Mouse (Mus musculus) embryonic facial prominence, embryonic 10.5 days (tissue): Measurements from ENCODE around the gene Klf12. TPM values are rescaled to one million over a fixed set of nuclear protein-coding genes. Genes with fewer than 3 reads are reported as not detected.
A peak's percentile ranks its signal among the peaks of the same experiment; 100 is the strongest.

ENCODE experiments used
- DNase-seq: peaks from one replicate; pipeline ENCODE4 v3.0.0-alpha.2; 2017; ENCODE audit warnings: low spot score
- H3K27ac ChIP-seq: fragments of 300-500 bp; sonication (generic); replicated peaks from 2 replicates; pipeline ENCODE4 v1.5.1; 2016; ENCODE audit warnings: mild to moderate bottlenecking
- H3K27me3 ChIP-seq: fragments of 300-500 bp; sonication (generic); replicated peaks from 2 replicates; pipeline ENCODE4 v1.6.1; 2016; ENCODE audit warnings: low read depth, mild to moderate bottlenecking; ENCODE audit not compliant: poor library complexity, severe bottlenecking
- H3K36me3 ChIP-seq: fragments of 300-500 bp; sonication (generic); replicated peaks from 2 replicates; pipeline ENCODE4 v1.6.1; 2016; ENCODE audit warnings: mild to moderate bottlenecking, moderate library complexity
- H3K4me1 ChIP-seq: fragments of 300-500 bp; sonication (generic); 2 replicates; pipeline ENCODE4 v1.6.1; 2016
- H3K4me3 ChIP-seq: fragments of 300-500 bp; sonication (generic); 2 replicates; pipeline ENCODE4 v1.5.1; 2016; ENCODE audit warnings: mild to moderate bottlenecking, moderate library complexity
- H3K9me3 ChIP-seq: fragments of 300-500 bp; sonication (generic); 2 replicates; pipeline ENCODE4 v1.6.1; 2016; ENCODE audit warnings: mild to moderate bottlenecking
- WGBS: fragments of 180-500 bp; shearing (Covaris S2); methylation state at CpG from one replicate; pipeline ENCODE4 v1.1.7; 2016; 5-methylcytosine and 5-hydroxymethylcytosine counted together
- polyA plus RNA-seq: library from polyadenylated mRNA; unstranded; fragments of >200 nt; fragmentation: Nextera tagmentation; extraction: Ambion mirVana; gene quantifications from 2 replicates; pipeline ENCODE4 v1.2.1, GENCODE M21; 2016

The Klf12 gene
- polyA plus RNA-seq, 1 experiment from 2014 or later, result 20.3 TPM

- 93% methylated on average over 6 of the region's 6 CpGs for WGBS
- 0 out of 2 replicates have a peak, but pooled peaks cover 2% of the 10 kb centered on the region for H3K36me3 ChIP-seq
- no peak overlapping the region for H3K27ac ChIP-seq
- H3K9me3 ChIP-seq, result no peaks in the 10 kb centered on the region
- H3K4me3 ChIP-seq, result no peak overlapping the region
- no peak for DNase-seq
- peaks cover 18% of the 10 kb centered on the region for H3K4me1 ChIP-seq
- H3K27me3 ChIP-seq, result no peaks in the 10 kb centered on the region
Measured at GRCm38 (mm10) chr14:100227717-100228116, 56.8 kb downstream of the Klf12 start.

DNA sequence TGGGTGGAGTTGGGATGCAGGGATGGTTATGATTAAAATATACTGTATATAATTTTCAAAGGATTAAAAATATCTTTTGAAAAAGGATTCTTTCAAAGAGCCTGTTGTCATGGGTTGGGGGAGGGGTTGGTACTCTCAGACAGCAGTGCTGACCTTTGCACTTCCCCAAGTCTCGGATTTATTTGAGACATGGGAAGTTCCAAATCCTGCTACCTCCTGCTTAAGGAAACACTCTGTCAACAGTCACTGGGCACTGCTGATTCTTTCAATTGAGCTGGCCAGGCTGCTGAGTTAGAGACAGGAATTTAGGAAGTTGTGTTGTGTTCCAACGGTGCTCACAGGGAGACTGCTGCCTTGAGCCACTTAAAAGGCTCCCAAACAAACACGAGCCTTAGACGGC, 60.3 kb downstream of the Klf12 start:
- Histone ChIP-seq H3K4me1 (peaks cover 28% of the 10 kb centered on the region), H3K27me3 (no peaks in the 10 kb centered on the region), H3K36me3 (0 out of 2 replicates have a peak, but pooled peaks cover 2% of the 10 kb centered on the region), H3K27ac (no peak overlapping the region), H3K9me3 (no peaks in the 10 kb centered on the region), H3K4me3 (no peak overlapping the region)
- DNase-seq, result no peak
- WGBS, result 39% methylated on average over 4 of the region's 4 CpGs

DNA sequence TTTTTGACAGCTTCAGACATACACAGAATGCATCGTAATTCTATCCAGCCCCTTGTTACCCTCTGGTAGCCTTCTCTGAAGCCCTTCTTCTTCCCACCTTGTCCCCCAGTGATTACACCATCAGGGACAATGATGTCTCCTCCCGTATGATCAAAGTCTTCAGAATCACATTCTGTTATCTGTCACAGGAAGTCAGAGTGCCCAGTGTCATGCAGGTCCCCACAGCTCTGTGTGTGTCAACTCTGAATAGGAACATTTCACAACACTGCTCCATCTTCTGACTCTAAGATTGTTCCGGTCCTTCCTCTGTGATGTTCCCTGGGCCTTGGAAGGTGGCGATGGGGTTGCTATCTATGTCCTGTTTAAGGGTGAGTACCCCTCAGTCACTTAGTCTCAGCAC, 62.2 kb downstream of the Klf12 start:
- Histone ChIP-seq H3K9me3 (no peaks in the 10 kb centered on the region), H3K27ac (no peak overlapping the region), H3K4me3 (no peak overlapping the region), H3K27me3 (no peaks in the 10 kb centered on the region), H3K36me3 (peaks cover 5% of the 10 kb centered on the region; the same call in 1 of the 2 replicates), H3K4me1 (peaks cover 28% of the 10 kb centered on the region)
- WGBS, result 84% methylated on average over 4 of the region's 4 CpGs
- no peak for DNase-seq

GRCm38 (mm10) chr14:100215213-100215785, 69.2 kb downstream of the Klf12 start:
- no peak for DNase-seq
- H3K9me3 ChIP-seq, result no peaks in the 10 kb centered on the region
- 60% methylated on average over 4 of the region's 4 CpGs for WGBS
- H3K27ac ChIP-seq, result no peak overlapping the region
- no peaks in the 10 kb centered on the region for H3K27me3 ChIP-seq
- H3K36me3 ChIP-seq, result peaks cover 18% of the 10 kb centered on the region; the same call in 1 of the 2 replicates
- H3K4me3 ChIP-seq, result no peak overlapping the region
- H3K4me1 ChIP-seq, result peaks cover 9% of the 10 kb centered on the region

DNA sequence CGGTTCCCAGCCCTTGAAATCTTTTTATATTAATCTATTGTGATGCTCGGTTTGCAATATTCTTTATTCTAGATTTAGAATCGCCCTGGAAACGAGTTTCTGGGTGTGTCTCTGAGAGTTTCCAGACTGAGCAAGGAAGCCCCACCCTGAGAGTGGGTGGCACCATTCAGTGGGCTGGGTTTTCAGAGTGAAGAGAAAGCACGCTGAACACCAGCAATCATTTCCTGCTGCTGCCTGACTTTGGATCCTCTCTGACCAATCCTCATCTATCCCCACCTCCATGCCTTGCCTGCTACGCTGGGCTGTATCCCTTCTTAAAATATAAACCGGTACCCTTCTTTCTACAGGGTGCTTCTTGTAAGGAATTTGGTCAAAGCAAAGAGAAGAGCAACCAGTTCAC, 71.4 kb downstream of the Klf12 start:
- Histone ChIP-seq H3K27me3 (no peaks in the 10 kb centered on the region), H3K9me3 (no peaks in the 10 kb centered on the region), H3K27ac (no peak overlapping the region), H3K4me1 (peaks cover 11% of the 10 kb centered on the region), H3K36me3 (0 out of 2 replicates have a peak, but pooled peaks cover 13% of the 10 kb centered on the region), H3K4me3 (no peak overlapping the region)
- no peak for DNase-seq
- 83% methylated on average over 7 of the region's 7 CpGs for WGBS

DNA sequence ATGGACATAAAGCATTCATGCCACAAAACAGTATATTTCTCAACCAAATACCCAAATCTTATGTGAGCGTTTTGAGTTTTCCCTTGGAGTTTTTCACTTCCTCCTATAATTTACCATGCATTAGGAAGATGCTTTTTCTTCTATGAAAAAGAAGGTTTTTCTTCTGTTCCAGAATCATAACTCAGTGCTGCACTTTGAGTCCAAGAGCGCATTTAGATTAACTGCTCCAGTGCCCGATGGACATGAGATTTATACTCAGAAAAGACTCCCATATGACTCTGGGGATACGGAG, 72.7 kb downstream of the Klf12 start:
- H3K27ac ChIP-seq, result no peak overlapping the region
- peaks cover 11% of the 10 kb centered on the region for H3K4me1 ChIP-seq
- DNase-seq, result no peak
- no peaks in the 10 kb centered on the region for H3K27me3 ChIP-seq
- 88% methylated on average over 4 of the region's 4 CpGs for WGBS
- H3K4me3 ChIP-seq, result no peak overlapping the region
- H3K9me3 ChIP-seq, result no peaks in the 10 kb centered on the region
- peaks cover 19% of the 10 kb centered on the region; the same call in 1 of the 2 replicates for H3K36me3 ChIP-seq

DNA sequence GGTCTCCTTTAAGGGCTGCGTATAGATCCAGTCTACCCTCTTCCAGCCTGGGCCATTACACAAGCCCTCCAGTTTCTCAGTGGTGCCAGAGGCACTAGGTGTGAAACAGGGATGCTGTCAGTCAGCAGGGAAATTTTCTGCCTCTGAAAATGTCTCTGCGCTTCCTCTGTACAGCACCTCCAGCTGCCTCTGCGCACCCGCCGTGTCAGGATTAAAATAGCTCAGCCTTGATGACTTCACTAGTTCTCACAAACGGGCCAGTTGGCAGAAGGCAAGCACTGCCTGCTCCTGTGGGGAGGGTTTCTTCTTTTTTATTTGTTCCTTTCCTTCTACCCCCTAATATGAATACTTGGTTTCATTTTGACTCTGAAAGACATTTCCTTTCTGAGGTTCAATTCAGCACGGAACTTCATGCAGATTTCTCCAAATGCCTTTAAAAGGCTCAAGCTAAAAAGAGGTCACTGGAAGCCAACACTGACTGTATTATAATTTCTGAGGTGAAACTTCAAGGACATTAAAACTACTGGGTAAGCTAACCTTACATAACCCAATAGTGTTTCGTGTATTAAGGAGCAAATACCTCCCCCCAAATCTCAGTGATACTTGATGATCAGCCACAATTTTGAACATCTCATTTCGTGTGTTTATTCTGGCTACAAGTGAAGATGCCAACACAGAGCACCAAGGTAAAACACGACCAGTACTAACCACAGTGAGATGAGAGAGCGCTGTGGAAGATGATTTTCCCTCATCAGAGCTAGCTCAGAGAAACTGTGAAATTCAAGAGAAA, 73.2 kb downstream of the Klf12 start:
- 75% methylated on average over 11 of the region's 11 CpGs for WGBS

DNA sequence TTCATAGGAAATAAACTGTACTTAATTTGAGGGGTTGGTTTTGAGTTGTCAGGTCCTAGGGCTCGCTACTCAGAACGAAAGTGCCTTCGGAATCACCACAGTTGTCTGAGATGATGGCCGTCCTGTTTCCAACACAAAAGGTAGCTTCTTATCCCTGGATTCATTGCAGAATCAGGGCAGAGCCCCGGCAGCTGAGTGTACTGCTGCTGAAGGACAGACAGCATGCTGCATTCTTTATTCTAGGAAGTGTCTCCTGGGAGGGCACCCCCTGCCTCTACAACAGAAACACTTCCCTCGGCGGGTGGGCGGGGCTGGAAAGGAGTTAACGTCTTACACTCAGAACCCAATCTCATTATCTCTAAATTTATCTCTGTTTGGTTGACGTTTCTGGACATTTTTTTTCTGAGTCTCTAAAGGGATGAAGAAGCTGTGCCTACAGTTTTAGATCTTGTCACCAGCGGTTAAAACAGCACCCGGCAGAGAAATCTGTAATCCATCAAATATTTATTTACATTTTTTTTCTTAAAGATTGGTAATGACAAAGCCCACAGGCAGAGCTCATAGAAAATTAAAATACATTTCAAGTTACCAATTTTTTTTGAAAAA, 74.6 kb downstream of the Klf12 start:
- no peaks in the 10 kb centered on the region for H3K27me3 ChIP-seq
- no peak overlapping the region for H3K27ac ChIP-seq
- WGBS, result 33% methylated on average over 12 of the region's 12 CpGs
- H3K4me1 ChIP-seq, result peaks cover 11% of the 10 kb centered on the region
- H3K4me3 ChIP-seq, result no peak overlapping the region
- H3K9me3 ChIP-seq, result no peaks in the 10 kb centered on the region
- H3K36me3 ChIP-seq, result peaks cover 25% of the 10 kb centered on the region; the same call in 1 of the 2 replicates
- no peak for DNase-seq

More for the DNA sequence above, 73.2 kb downstream of the Klf12 start:
- H3K9me3 ChIP-seq, result no peaks in the 10 kb centered on the region
- peak; percentile 14 for DNase-seq
- H3K27ac ChIP-seq, result no peak overlapping the region
- H3K36me3 ChIP-seq, result peaks cover 24% of the 10 kb centered on the region; the same call in 1 of the 2 replicates
- H3K4me3 ChIP-seq, result no peak overlapping the region
- H3K27me3 ChIP-seq, result no peaks in the 10 kb centered on the region
- H3K4me1 ChIP-seq, result peaks cover 11% of the 10 kb centered on the region

DNA sequence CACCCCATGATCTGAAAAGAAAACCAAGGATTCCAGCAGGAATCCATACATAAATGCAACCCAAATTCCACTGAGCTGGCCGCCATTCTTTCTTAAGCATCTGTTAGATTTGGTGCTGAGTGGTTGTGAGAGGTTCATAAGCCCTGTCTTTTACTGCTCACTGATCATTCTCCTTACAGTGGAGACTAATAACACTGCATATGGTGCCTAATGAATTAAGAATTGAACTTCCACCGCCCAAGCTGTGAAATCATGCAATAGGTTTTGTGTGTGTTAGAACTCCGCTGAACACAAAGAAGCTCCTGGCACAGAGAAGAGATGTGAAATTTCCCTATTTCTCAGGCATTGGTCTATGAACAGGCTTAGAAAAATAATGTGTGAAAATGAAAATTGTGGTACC, 77.4 kb downstream of the Klf12 start:
- DNase-seq, result no peak
- WGBS, result 94% methylated on average over 3 of the region's 3 CpGs
- H3K27ac ChIP-seq, result no peak overlapping the region
- H3K9me3 ChIP-seq, result no peaks in the 10 kb centered on the region
- H3K36me3 ChIP-seq, result peaks cover 13% of the 10 kb centered on the region; the same call in 1 of the 2 replicates
- no peaks in the 10 kb centered on the region for H3K27me3 ChIP-seq
- H3K4me1 ChIP-seq, result peaks cover 16% of the 10 kb centered on the region
- H3K4me3 ChIP-seq, result no peak overlapping the region

GRCm38 (mm10) chr14:100206207-100206606, 78.3 kb downstream of the Klf12 start:
- Histone ChIP-seq H3K27me3 (no peaks in the 10 kb centered on the region), H3K36me3 (peaks cover 12% of the 10 kb centered on the region; the same call in 1 of the 2 replicates), H3K4me3 (no peak overlapping the region), H3K27ac (no peak overlapping the region), H3K4me1 (peaks cover 16% of the 10 kb centered on the region), H3K9me3 (no peaks in the 10 kb centered on the region)
- no peak for DNase-seq
- WGBS, result 91% methylated on average over 3 of the region's 3 CpGs

GRCm38 (mm10) chr14:100200058-100200688, 84.3 kb downstream of the Klf12 start:
- peaks cover 20% of the 10 kb centered on the region for H3K36me3 ChIP-seq
- no peak overlapping the region for H3K27ac ChIP-seq
- WGBS, result 89% methylated on average over 6 of the region's 6 CpGs
- no peaks in the 10 kb centered on the region; the same call in 1 of the 2 replicates for H3K9me3 ChIP-seq
- no peak for DNase-seq
- no peaks in the 10 kb centered on the region for H3K27me3 ChIP-seq
- peaks cover 5% of the 10 kb centered on the region; the same call in 1 of the 2 replicates for H3K4me1 ChIP-seq
- H3K4me3 ChIP-seq, result no peak overlapping the region

DNA sequence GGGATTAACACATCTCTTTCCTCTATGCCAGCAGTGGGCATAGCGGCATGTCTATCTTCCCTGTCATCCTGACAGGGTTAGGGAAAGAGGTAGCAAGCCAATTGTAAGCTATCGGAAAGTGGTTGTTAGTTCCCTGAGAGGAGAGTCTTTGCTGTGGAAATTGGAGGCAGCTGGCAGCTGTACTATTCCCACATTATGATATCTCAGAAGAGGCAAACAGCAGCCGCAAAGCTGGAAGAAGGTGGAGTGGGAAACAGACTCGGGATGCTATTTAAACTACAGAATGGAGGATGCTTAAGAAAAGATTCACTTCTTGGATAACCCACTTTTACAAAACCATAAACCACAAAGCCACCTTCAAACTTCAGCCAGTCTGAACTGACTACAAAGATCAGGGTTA, 85.8 kb downstream of the Klf12 start:
- Histone ChIP-seq H3K27me3 (no peaks in the 10 kb centered on the region), H3K27ac (no peak overlapping the region), H3K9me3 (no peaks in the 10 kb centered on the region; the same call in 1 of the 2 replicates), H3K4me1 (no peaks in the 10 kb centered on the region), H3K4me3 (no peak overlapping the region), H3K36me3 (peaks cover 20% of the 10 kb centered on the region)
- DNase-seq, result no peak
- WGBS, result 96% methylated on average over 4 of the region's 4 CpGs
